Mouse (Mus musculus): ENCODE results near the gene Ube2i. TPM values are rescaled to one million over a fixed set of nuclear protein-coding genes. Genes with fewer than 3 reads are reported as not detected.
A peak's percentile ranks its signal among the peaks of the same experiment; 100 is the strongest.

The Ube2i gene
- polyA plus RNA-seq, 1 experiment: 232 TPM

DNA sequence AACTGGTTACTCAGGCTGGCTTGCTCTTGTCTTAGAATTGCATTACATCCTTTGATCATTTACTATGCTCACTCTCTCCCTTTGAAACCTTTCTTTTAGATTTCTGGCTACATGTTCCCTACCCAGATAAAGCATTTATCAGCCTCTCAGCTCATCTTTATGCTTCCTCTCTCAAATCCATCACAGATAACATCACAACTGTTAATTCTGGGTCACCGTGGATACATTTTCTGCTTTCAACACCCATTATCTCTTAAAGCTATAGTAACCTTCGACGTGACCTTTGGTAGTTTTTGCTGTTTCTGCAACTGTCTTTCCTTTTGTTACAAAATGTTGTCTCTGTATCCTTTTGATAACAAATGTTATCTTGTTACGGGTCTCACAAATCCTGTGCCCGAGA, 19.1 kb upstream of the Ube2i start:
- TF ChIP-seq CTCF (IDR thresholded peaks at IDR 0.05; ENCODE audit: control insufficient read depth, insufficient read depth, insufficient replicate concordance, low read depth, low read length) (no peak), POLR2A (IDR thresholded peaks at IDR 0.05; ENCODE audit: control insufficient read depth, low read depth, low read length) (no peak)
- H3K27ac ChIP-seq (ENCODE audit: control insufficient read depth, insufficient read depth, low read depth, low read length): no peak overlapping the region
- no peaks in the 10 kb centered on the region for H3K36me3 ChIP-seq (ENCODE audit: control insufficient read depth, insufficient read depth, low read length)
- no peaks in the 10 kb centered on the region for H3K4me1 ChIP-seq (ENCODE audit: control insufficient read depth, insufficient read depth, low read length)
- H3K4me3 ChIP-seq (ENCODE audit: control insufficient read depth, low read depth, low read length): no peak overlapping the region
- H3K27me3 ChIP-seq (ENCODE audit: control insufficient read depth, insufficient read depth, low read length): no peaks in the 10 kb centered on the region

DNA sequence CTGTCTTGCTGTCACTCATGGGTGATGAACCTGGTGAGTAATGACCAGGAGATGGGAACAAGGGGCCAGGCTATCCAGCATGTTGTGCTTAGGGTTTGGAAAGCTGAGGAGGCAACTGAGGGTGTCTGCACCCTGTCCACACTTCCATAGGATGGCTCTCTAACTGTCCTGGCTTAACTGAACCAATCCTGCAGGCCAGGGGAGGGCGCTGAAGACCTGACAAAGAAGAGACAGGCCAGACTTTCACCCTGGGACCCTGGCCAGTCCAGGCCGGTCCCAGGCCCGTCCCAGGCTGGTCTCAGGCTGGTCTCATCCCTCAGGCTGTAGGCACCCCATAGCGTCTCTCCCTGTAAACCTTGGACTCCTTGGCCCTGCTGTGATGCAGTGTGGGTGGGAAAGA, 16.0 kb upstream of the Ube2i start:
- no peaks in the 10 kb centered on the region for H3K4me1 ChIP-seq (ENCODE audit: control insufficient read depth, insufficient read depth, low read length)
- H3K4me3 ChIP-seq (ENCODE audit: control insufficient read depth, low read depth, low read length): no peak overlapping the region
- no peaks in the 10 kb centered on the region for H3K36me3 ChIP-seq (ENCODE audit: control insufficient read depth, insufficient read depth, low read length)
- H3K27me3 ChIP-seq (ENCODE audit: control insufficient read depth, insufficient read depth, low read length): no peaks in the 10 kb centered on the region
- no peak for TF ChIP-seq POLR2A (IDR thresholded peaks at IDR 0.05; ENCODE audit: control insufficient read depth, low read depth, low read length)
- no peak for TF ChIP-seq CTCF (IDR thresholded peaks at IDR 0.05; ENCODE audit: control insufficient read depth, insufficient read depth, insufficient replicate concordance, low read depth, low read length)
- no peak overlapping the region for H3K27ac ChIP-seq (ENCODE audit: control insufficient read depth, insufficient read depth, low read depth, low read length)

DNA sequence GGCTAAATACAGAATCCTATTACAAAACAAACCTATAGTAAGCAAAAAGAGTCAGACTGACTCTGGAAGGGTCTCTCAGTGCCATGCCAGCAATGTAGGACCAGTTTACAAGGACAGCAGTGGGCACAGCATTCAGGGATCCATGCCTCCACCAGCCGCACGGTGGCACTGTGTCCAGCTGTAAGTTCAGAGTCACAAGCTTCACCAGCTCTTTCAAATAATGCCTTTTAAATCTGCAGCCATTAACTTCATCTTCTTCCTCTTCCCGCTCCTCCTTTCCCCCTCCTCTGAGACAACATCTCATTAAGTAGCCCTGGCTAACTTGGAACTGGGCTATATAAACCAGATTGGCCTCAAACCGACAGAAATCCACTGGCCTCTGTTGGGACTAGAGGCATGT, 14.4 kb upstream of the Ube2i start:
- Histone ChIP-seq H3K27me3 (ENCODE audit: control insufficient read depth, insufficient read depth, low read length) (no peaks in the 10 kb centered on the region), H3K36me3 (ENCODE audit: control insufficient read depth, insufficient read depth, low read length) (no peaks in the 10 kb centered on the region), H3K4me3 (ENCODE audit: control insufficient read depth, low read depth, low read length) (no peak overlapping the region), H3K4me1 (ENCODE audit: control insufficient read depth, insufficient read depth, low read length) (no peaks in the 10 kb centered on the region), H3K27ac (ENCODE audit: control insufficient read depth, insufficient read depth, low read depth, low read length) (no peak overlapping the region)
- TF ChIP-seq CTCF (IDR thresholded peaks at IDR 0.05; ENCODE audit: control insufficient read depth, insufficient read depth, insufficient replicate concordance, low read depth, low read length) (peak; percentile 60; the same call in 1 of the 2 replicates), POLR2A (IDR thresholded peaks at IDR 0.05; ENCODE audit: control insufficient read depth, low read depth, low read length) (no peak)

DNA sequence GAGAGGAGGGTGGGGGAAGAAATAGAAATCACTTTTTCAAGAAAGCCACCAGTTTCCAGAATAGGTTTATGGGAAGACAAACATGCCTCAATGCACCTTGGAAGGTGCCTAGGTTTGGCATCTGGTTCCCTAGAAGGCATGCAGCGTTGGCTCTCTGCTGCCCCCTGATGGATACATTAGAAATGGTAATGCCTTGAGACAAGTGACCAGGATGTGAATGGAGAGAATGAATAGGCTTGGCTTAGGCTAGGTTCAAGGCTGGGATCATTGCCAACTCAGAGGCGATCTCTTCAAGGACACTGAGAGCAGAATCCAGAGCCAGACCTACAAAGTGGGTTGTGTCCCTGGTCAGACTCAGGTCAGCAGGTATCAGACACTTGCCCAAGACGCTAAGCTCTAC, 10.6 kb upstream of the Ube2i start:
- H3K4me3 ChIP-seq (ENCODE audit: control insufficient read depth, low read depth, low read length): no peak overlapping the region
- H3K36me3 ChIP-seq (ENCODE audit: control insufficient read depth, insufficient read depth, low read length): no peaks in the 10 kb centered on the region
- H3K4me1 ChIP-seq (ENCODE audit: control insufficient read depth, insufficient read depth, low read length): no peaks in the 10 kb centered on the region
- H3K27ac ChIP-seq (ENCODE audit: control insufficient read depth, insufficient read depth, low read depth, low read length): no peak overlapping the region
- TF ChIP-seq POLR2A (IDR thresholded peaks at IDR 0.05; ENCODE audit: control insufficient read depth, low read depth, low read length) (no peak), CTCF (IDR thresholded peaks at IDR 0.05; ENCODE audit: control insufficient read depth, insufficient read depth, insufficient replicate concordance, low read depth, low read length) (peak; percentile 80; the same call in 1 of the 2 replicates)
- no peaks in the 10 kb centered on the region for H3K27me3 ChIP-seq (ENCODE audit: control insufficient read depth, insufficient read depth, low read length)

DNA sequence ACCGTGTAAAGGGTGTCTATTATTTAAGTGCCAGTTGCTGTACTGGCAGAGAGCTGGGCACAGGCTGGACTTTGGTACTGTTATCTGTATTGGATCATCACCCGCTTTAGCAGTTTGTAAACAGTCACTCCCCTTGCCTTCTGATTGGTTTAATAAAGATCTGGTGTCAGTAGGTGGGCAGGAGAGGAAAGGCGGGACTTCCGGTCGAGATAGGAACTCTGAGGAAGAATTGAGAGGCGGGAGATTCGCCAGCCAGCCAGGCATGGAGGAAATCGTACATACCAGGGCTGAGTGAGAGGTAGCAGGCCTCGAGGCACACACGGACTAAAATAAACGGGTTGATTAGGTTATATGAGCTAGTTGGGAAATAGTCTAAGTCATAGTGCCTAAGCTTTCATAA, 7.7 kb upstream of the Ube2i start:
- no peaks in the 10 kb centered on the region for H3K36me3 ChIP-seq (ENCODE audit: control insufficient read depth, insufficient read depth, low read length)
- H3K4me1 ChIP-seq (ENCODE audit: control insufficient read depth, insufficient read depth, low read length): no peaks in the 10 kb centered on the region
- H3K4me3 ChIP-seq (ENCODE audit: control insufficient read depth, low read depth, low read length): peak overlapping the region; percentile 3; the same call in 1 of the 2 replicates
- H3K27ac ChIP-seq (ENCODE audit: control insufficient read depth, insufficient read depth, low read depth, low read length): no peak overlapping the region
- no peaks in the 10 kb centered on the region for H3K27me3 ChIP-seq (ENCODE audit: control insufficient read depth, insufficient read depth, low read length)
- TF ChIP-seq POLR2A (IDR thresholded peaks at IDR 0.05; ENCODE audit: control insufficient read depth, low read depth, low read length) (no peak), CTCF (IDR thresholded peaks at IDR 0.05; ENCODE audit: control insufficient read depth, insufficient read depth, insufficient replicate concordance, low read depth, low read length) (no peak)

DNA sequence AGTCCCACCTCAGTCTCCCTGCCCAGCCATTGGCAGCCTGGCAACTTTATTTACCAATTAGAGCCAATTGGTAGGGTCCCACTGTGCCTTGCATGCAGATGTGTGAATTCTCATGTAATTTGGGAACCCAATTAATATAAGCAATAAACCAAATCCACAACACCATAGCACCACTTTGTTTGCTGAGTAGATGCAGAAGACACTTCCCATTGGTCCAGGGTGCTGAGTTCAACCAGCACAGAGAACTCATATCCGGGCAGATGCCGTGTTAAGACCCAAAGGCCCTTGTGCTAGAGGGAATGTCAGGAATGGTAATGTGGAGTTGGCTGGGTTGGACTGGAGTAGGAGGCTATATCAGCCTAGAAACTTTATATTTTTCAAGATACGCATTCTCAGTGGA, 1.4 kb upstream of the Ube2i start:
- no peak overlapping the region for H3K27ac ChIP-seq (ENCODE audit: control insufficient read depth, insufficient read depth, low read depth, low read length)
- TF ChIP-seq CTCF (IDR thresholded peaks at IDR 0.05; ENCODE audit: control insufficient read depth, insufficient read depth, insufficient replicate concordance, low read depth, low read length) (no peak), POLR2A (IDR thresholded peaks at IDR 0.05; ENCODE audit: control insufficient read depth, low read depth, low read length) (no peak)
- no peaks in the 10 kb centered on the region for H3K27me3 ChIP-seq (ENCODE audit: control insufficient read depth, insufficient read depth, low read length)

DNA sequence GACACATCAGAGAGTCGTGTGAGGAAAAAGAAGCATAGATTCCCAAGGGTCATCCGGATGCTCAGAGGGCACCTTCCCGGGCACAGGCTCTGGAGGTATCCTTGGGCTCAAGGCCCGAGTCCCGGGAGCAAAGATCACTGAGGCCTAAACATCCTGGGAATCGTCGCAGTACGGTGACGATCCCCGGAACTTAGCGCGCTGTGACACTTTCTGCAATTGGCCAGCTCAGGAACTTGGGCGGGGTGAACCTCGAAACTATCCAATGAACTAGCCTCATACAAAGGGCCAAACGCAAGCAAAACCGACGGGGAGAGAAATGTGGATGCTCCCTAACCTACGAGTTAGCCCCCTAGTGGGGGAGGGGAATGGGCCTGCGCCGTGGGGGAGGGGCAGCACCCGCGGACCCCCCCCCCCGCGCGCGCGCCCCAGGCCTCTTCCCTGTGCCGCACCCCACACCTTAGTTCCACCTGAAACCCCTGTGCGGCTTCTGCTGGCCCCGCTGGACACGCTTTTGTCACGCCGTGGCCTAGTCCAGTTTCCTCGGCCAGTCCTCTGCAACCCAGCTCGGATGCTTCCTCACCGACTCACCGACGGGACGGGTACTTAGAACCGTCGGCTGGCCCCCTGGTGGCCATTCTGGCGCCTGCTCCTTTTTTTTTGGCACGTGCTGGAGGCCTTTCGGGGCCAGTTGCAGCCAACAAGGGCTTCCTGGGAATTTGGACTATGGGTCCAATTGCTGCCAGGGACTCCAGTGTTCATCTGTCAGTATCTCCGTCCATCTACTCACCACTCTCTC, 518 bp downstream of the Ube2i start:
- peak; percentile 42; the same call in 1 of the 2 replicates for TF ChIP-seq POLR2A (IDR thresholded peaks at IDR 0.05; ENCODE audit: control insufficient read depth, low read depth, low read length)
- peak; percentile 65 for TF ChIP-seq CTCF (IDR thresholded peaks at IDR 0.05; ENCODE audit: control insufficient read depth, insufficient read depth, insufficient replicate concordance, low read depth, low read length)
- Histone ChIP-seq H3K4me3 (ENCODE audit: control insufficient read depth, low read depth, low read length) (peak overlapping the region; percentile 96), H3K4me1 (ENCODE audit: control insufficient read depth, insufficient read depth, low read length) (peaks cover 7% of the 10 kb centered on the region), H3K27ac (ENCODE audit: control insufficient read depth, insufficient read depth, low read depth, low read length) (peak overlapping the region; percentile 95), H3K36me3 (ENCODE audit: control insufficient read depth, insufficient read depth, low read length) (no peaks in the 10 kb centered on the region), H3K27me3 (ENCODE audit: control insufficient read depth, insufficient read depth, low read length) (no peaks in the 10 kb centered on the region)

More for the DNA sequence above, 1.4 kb upstream of the Ube2i start:
- Histone ChIP-seq H3K4me3 (ENCODE audit: control insufficient read depth, low read depth, low read length) (no peak overlapping the region), H3K36me3 (ENCODE audit: control insufficient read depth, insufficient read depth, low read length) (no peaks in the 10 kb centered on the region), H3K4me1 (ENCODE audit: control insufficient read depth, insufficient read depth, low read length) (peaks cover 7% of the 10 kb centered on the region)

Data from testis, adult 2 months (tissue).